Mouse (Mus musculus): ENCODE data around the gene Tln1. TPM values are rescaled to one million over a fixed set of nuclear protein-coding genes. Genes with fewer than 3 reads are reported as not detected.

Tln1 gene
- polyA plus RNA-seq, 1 experiment: 44.9 TPM

GRCm38 (mm10) chr4:43483535-43484091 is 78.9 kb downstream of the Tln1 start, which contains the start of gene Sit1:
Gene Sit1 (minus strand): TSS chr4:43483734.
- no peaks in the 10 kb centered on the region for H3K36me3 ChIP-seq (ENCODE audit: control insufficient read depth, insufficient read depth, low read length)
- no peak for TF ChIP-seq CTCF (IDR thresholded peaks at IDR 0.05; ENCODE audit: control insufficient read depth, insufficient read depth, insufficient replicate concordance, low read depth, low read length)
- no peak for TF ChIP-seq POLR2A (IDR thresholded peaks at IDR 0.05; ENCODE audit: control insufficient read depth, low read depth, low read length)
- H3K27me3 ChIP-seq (ENCODE audit: control insufficient read depth, insufficient read depth, low read length): no peaks in the 10 kb centered on the region
- H3K4me1 ChIP-seq (ENCODE audit: control insufficient read depth, insufficient read depth, low read length): peaks cover 14% of the 10 kb centered on the region
- H3K27ac ChIP-seq (ENCODE audit: control insufficient read depth, insufficient read depth, low read depth, low read length): no peak within 1 kb of the TSS
- no peak within 1 kb of the TSS for H3K4me3 ChIP-seq (ENCODE audit: control insufficient read depth, low read depth, low read length)

GRCm38 (mm10) chr4:43482591-43482990 is 79.9 kb downstream of the Tln1 start:
- peaks cover 21% of the 10 kb centered on the region for H3K4me1 ChIP-seq (ENCODE audit: control insufficient read depth, insufficient read depth, low read length)
- H3K4me3 ChIP-seq (ENCODE audit: control insufficient read depth, low read depth, low read length): no peak overlapping the region
- H3K36me3 ChIP-seq (ENCODE audit: control insufficient read depth, insufficient read depth, low read length): no peaks in the 10 kb centered on the region
- H3K27me3 ChIP-seq (ENCODE audit: control insufficient read depth, insufficient read depth, low read length): no peaks in the 10 kb centered on the region
- TF ChIP-seq CTCF (IDR thresholded peaks at IDR 0.05; ENCODE audit: control insufficient read depth, insufficient read depth, insufficient replicate concordance, low read depth, low read length) (no peak), POLR2A (IDR thresholded peaks at IDR 0.05; ENCODE audit: control insufficient read depth, low read depth, low read length) (no peak)
- no peak overlapping the region for H3K27ac ChIP-seq (ENCODE audit: control insufficient read depth, insufficient read depth, low read depth, low read length)

GRCm38 (mm10) chr4:43481894-43482456 is 80.5 kb downstream of the Tln1 start:
- no peak overlapping the region for H3K27ac ChIP-seq (ENCODE audit: control insufficient read depth, insufficient read depth, low read depth, low read length)
- H3K27me3 ChIP-seq (ENCODE audit: control insufficient read depth, insufficient read depth, low read length): no peaks in the 10 kb centered on the region
- no peak overlapping the region for H3K4me3 ChIP-seq (ENCODE audit: control insufficient read depth, low read depth, low read length)
- peaks cover 21% of the 10 kb centered on the region for H3K4me1 ChIP-seq (ENCODE audit: control insufficient read depth, insufficient read depth, low read length)
- no peak for TF ChIP-seq CTCF (IDR thresholded peaks at IDR 0.05; ENCODE audit: control insufficient read depth, insufficient read depth, insufficient replicate concordance, low read depth, low read length)
- TF ChIP-seq POLR2A (IDR thresholded peaks at IDR 0.05; ENCODE audit: control insufficient read depth, low read depth, low read length): no peak
- no peaks in the 10 kb centered on the region for H3K36me3 ChIP-seq (ENCODE audit: control insufficient read depth, insufficient read depth, low read length)

Other genes with a start within 250 kb of the Tln1 start
- 24.1 and 30.0 TPM in 2 replicates for gene Rusc2, start 180.7 kb downstream of the Tln1 start, polyA plus RNA-seq (2012; rRNA removed)
- gene Fam166b, start 133.6 kb downstream of the Tln1 start, polyA plus RNA-seq (2012; rRNA removed): 1.6 and 2.2 TPM in 2 replicates
- 935 and 983 TPM in 2 replicates for gene Tesk1, start 120.8 kb downstream of the Tln1 start, polyA plus RNA-seq (2012; rRNA removed)
- gene Cd72, start 108.1 kb downstream of the Tln1 start, polyA plus RNA-seq (2012; rRNA removed): 0.34 and 0.63 TPM in 2 replicates
- gene Sit1, start 79.0 kb downstream of the Tln1 start, polyA plus RNA-seq (2012; rRNA removed): not detected in 2 replicates
- gene Ccdc107, start 69.8 kb downstream of the Tln1 start, polyA plus RNA-seq (2012; rRNA removed): 33.5 and 46.6 TPM in 2 replicates
- gene Arhgef39, start 63.0 kb downstream of the Tln1 start, polyA plus RNA-seq (2012; rRNA removed): 26.6 and 27.3 TPM in 2 replicates
- 0.07 and 0.38 TPM in 2 replicates for gene Car9, start 55.7 kb downstream of the Tln1 start, polyA plus RNA-seq (2012; rRNA removed)
- gene Tpm2, start 38.9 kb downstream of the Tln1 start, polyA plus RNA-seq (2012; rRNA removed): 6.0 and 22.9 TPM in 2 replicates
- 27.9 and 35.0 TPM in 2 replicates for gene Creb3, start 359 bp downstream of the Tln1 start, polyA plus RNA-seq (2012; rRNA removed)
- 36.8 and 37.6 TPM in 2 replicates for gene Rgp1, start 16.0 kb upstream of the Tln1 start, polyA plus RNA-seq (2012; rRNA removed)
- gene Gba2, start 16.2 kb upstream of the Tln1 start, polyA plus RNA-seq (2012; rRNA removed): 61.0 and 65.0 TPM in 2 replicates
- gene Msmp, start 21.8 kb upstream of the Tln1 start, polyA plus RNA-seq (2012; rRNA removed): 0.83 and 1.1 TPM in 2 replicates
- gene Npr2, start 69.2 kb upstream of the Tln1 start, polyA plus RNA-seq (2012; rRNA removed): 2.6 and 4.0 TPM in 2 replicates
- gene Spag8, start 90.9 kb upstream of the Tln1 start, polyA plus RNA-seq (2012; rRNA removed): 112 and 124 TPM in 2 replicates
- 11.6 and 14.3 TPM in 2 replicates for gene Hint2, start 93.8 kb upstream of the Tln1 start, polyA plus RNA-seq (2012; rRNA removed)
- 55.7 and 59.7 TPM in 2 replicates for gene Tmem8b, start 106.3 kb upstream of the Tln1 start, polyA plus RNA-seq (2012; rRNA removed)
- gene Fam221b, start 106.5 kb upstream of the Tln1 start, polyA plus RNA-seq (2012; rRNA removed): 182 and 185 TPM in 2 replicates
- gene Olfr70, start 138.1 kb upstream of the Tln1 start, polyA plus RNA-seq (2012; rRNA removed): not detected in 2 replicates
- not detected in 2 replicates for gene Olfr71, start 147.6 kb upstream of the Tln1 start, polyA plus RNA-seq (2012; rRNA removed)
- gene Hrct1, start 164.5 kb upstream of the Tln1 start, polyA plus RNA-seq (2012; rRNA removed): 0.62 and 0.73 TPM in 2 replicates
- 3.0 and 4.6 TPM in 2 replicates for gene Spaar, start 167.3 kb upstream of the Tln1 start, polyA plus RNA-seq (2012; rRNA removed)
- gene Olfr159, start 208.3 kb upstream of the Tln1 start, polyA plus RNA-seq (2012; rRNA removed): not detected in 2 replicates